Mouse (Mus musculus): Measurements from ENCODE around the gene Slc43a2.

DNA sequence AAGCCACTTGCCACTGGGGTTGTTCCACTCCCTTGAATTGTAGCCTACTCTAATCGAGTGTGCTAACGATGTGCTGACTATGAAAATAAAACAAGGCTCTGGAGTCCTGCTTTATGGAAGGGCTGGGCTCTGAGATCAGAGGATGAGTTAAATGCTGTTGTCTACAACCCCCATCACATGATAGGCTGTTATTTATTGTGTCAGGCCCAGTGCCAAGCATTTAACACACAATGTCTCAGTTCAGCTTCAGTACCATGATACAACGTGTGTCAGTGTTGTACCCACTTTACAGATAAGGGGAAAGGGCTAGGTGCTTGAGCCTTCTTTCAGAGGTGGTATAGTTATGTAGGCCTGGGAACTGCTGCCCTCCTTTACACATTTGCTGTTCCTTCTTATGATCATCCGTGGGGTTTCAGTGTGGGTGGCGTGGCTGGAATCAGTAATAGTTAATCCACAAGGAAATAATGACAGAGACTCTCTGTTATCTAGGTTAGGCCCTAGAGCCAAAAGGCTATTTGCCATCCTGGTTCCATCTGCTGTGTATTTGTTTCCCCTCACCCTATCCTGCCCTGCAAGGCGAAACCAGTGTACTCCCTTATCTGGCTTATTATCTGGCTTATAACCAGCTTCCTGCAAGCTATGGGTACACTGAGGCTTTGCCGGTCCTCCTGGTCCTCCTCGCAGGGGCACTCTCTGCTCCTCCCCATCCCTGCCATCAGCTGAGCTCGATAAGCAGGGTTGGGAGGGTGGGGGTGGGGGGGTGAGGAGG is 36.0 kb downstream of the Slc43a2 start:
- TF ChIP-seq POLR2A (IDR thresholded peaks at IDR 0.05; ENCODE audit: insufficient read depth, low read depth, low read length), result no peak
- no peak for TF ChIP-seq CTCF (IDR thresholded peaks at IDR 0.05; ENCODE audit: insufficient read depth, low read depth, low read length)

All from olfactory bulb, adult 2 months (tissue).